Mouse (Mus musculus) neural tube, embryonic 14.5 days (tissue): ENCODE measurements around the gene Olfr1463. TPM values are rescaled to one million over a fixed set of nuclear protein-coding genes. Genes with fewer than 3 reads are reported as not detected.

Source experiments
- ATAC-seq: fragments of 200-750 bp; cut with Nextera tagmentation; 2 replicates; pipeline ENCODE4 v1.8.0; 2017; ENCODE audit warnings: low read depth, mild to moderate bottlenecking, moderate TSS enrichment, moderate library complexity
- H3K27ac ChIP-seq: fragments of 300-500 bp; sonication (generic); 2 replicates; pipeline ENCODE4 v1.5.1; 2014; ENCODE audit warnings: low read depth, mild to moderate bottlenecking, control low read depth, low read length, moderate library complexity, mixed read lengths
- H3K27me3 ChIP-seq: fragments of 300-500 bp; sonication (generic); 2 replicates; pipeline ENCODE4 v1.6.1; 2014; ENCODE audit warnings: low read length; ENCODE audit not compliant: control insufficient read depth, insufficient read depth
- H3K36me3 ChIP-seq: fragments of 300-500 bp; sonication (generic); 2 replicates; pipeline ENCODE4 v1.6.1; 2014; ENCODE audit warnings: low read length, mixed read lengths; ENCODE audit not compliant: control insufficient read depth, insufficient read depth
- H3K4me1 ChIP-seq: fragments of 300-500 bp; sonication (generic); 2 replicates; pipeline ENCODE4 v1.6.1; 2014; ENCODE audit warnings: low read length; ENCODE audit not compliant: control insufficient read depth, insufficient read depth
- H3K4me2 ChIP-seq: fragments of 300-500 bp; sonication (generic); 2 replicates; pipeline ENCODE4 v1.6.1; 2014; ENCODE audit warnings: mild to moderate bottlenecking, low read depth, low read length, control low read depth
- H3K4me3 ChIP-seq: fragments of 300-500 bp; sonication (generic); 2 replicates; pipeline ENCODE4 v1.5.1; 2014; ENCODE audit warnings: low read depth, low read length, control low read depth, mixed read lengths
- H3K9ac ChIP-seq: fragments of 300-500 bp; sonication (generic); replicated peaks from 2 replicates; pipeline ENCODE4 v1.6.1; 2014; ENCODE audit warnings: low read depth, mild to moderate bottlenecking, control low read depth, low read length, mixed read lengths
- H3K9me3 ChIP-seq: fragments of 300-500 bp; sonication (generic); 2 replicates; pipeline ENCODE4 v1.6.1; 2016; ENCODE audit warnings: low read length; ENCODE audit not compliant: control insufficient read depth
- WGBS: fragments of 180-500 bp; shearing (Covaris S2); extraction: QIAGEN DNeasy Blood & Tissue Kit; methylation state at CpG from one replicate; pipeline ENCODE4 v1.1.7; 2014; 5-methylcytosine and 5-hydroxymethylcytosine counted together
- polyA plus RNA-seq: library from polyadenylated mRNA; unstranded; fragments of >200 nt; fragmentation: Nextera tagmentation; extraction: Ambion mirVana; gene quantifications from 2 replicates; pipeline ENCODE4 v1.2.1, GENCODE M21; 2014

Olfr1463 gene
- not detected in 2 replicates for polyA plus RNA-seq

GRCm38 (mm10) chr19:13231028-13231427 is at the start of gene Olfr1463:
Olfr1463 (plus strand) TSS chr19:13231328.
- Histone ChIP-seq H3K36me3 (no peaks in the 10 kb centered on the region), H3K4me3 (no peak within 1 kb of the TSS)

GRCm38 (mm10) chr19:13185434-13185833 is 45.7 kb upstream of the Olfr1463 start, which contains the start of gene Olfr1462:
Olfr1462 (plus strand) TSS chr19:13185734.
- no peaks in the 10 kb centered on the region for H3K27me3 ChIP-seq
- H3K27ac ChIP-seq, result no peak within 1 kb of the TSS
- H3K4me2 ChIP-seq, result no peak within 1 kb of the TSS
- H3K36me3 ChIP-seq, result no peaks in the 10 kb centered on the region
- 0 out of 2 replicates have a peak, but pooled peaks cover 4% of the 10 kb centered on the region for H3K9me3 ChIP-seq
- 85% methylated on average over 1 of the region's 1 CpGs for WGBS
- no peaks in the 10 kb centered on the region for H3K4me1 ChIP-seq
- H3K9ac ChIP-seq, result no peak within 1 kb of the TSS
- no peak for ATAC-seq
- H3K4me3 ChIP-seq, result no peak within 1 kb of the TSS

More at GRCm38 (mm10) chr19:13231028-13231427, at the start of gene Olfr1463:
- Histone ChIP-seq H3K9ac (no peak within 1 kb of the TSS), H3K27ac (no peak within 1 kb of the TSS), H3K4me2 (no peak within 1 kb of the TSS), H3K9me3 (peaks cover 5% of the 10 kb centered on the region; the same call in 1 of the 2 replicates), H3K4me1 (no peaks in the 10 kb centered on the region), H3K27me3 (no peaks in the 10 kb centered on the region)
- no peak for ATAC-seq

- 91% methylated on average over 11 of the region's 11 CpGs for WGBS
- no peak for ATAC-seq
- H3K4me2 ChIP-seq, result no peak overlapping the region
Observed at GRCm38 (mm10) chr19:13221666-13222065, 9.5 kb upstream of the Olfr1463 start.

More at GRCm38 (mm10) chr19:13221666-13222065, 9.5 kb upstream of the Olfr1463 start:
- no peak overlapping the region for H3K4me3 ChIP-seq
- no peaks in the 10 kb centered on the region for H3K4me1 ChIP-seq
- H3K27ac ChIP-seq, result no peak overlapping the region
- no peaks in the 10 kb centered on the region for H3K27me3 ChIP-seq
- no peak overlapping the region for H3K9ac ChIP-seq
- H3K9me3 ChIP-seq, result no peaks in the 10 kb centered on the region; the same call in 1 of the 2 replicates
- no peaks in the 10 kb centered on the region for H3K36me3 ChIP-seq

Other genes with a start within 250 kb of the Olfr1463 start
- not detected in 2 replicates for gene Olfr1451, start 236.3 kb upstream of the Olfr1463 start, polyA plus RNA-seq
- gene Olfr1453, start 203.0 kb upstream of the Olfr1463 start, polyA plus RNA-seq, result not detected in 2 replicates
- gene Olfr1454, start 170.7 kb upstream of the Olfr1463 start, polyA plus RNA-seq, result not detected in 2 replicates
- not detected in 2 replicates for gene Olfr1457, start 133.4 kb upstream of the Olfr1463 start, polyA plus RNA-seq
- gene Olfr1458, start 124.6 kb upstream of the Olfr1463 start, polyA plus RNA-seq, result not detected in 2 replicates
- gene Olfr1459, start 81.8 kb upstream of the Olfr1463 start, polyA plus RNA-seq, result not detected in 2 replicates
- not detected in 2 replicates for gene Olfr1461, start 68.3 kb upstream of the Olfr1463 start, polyA plus RNA-seq
- not detected in 2 replicates for gene Olfr1462, start 45.6 kb upstream of the Olfr1463 start, polyA plus RNA-seq
- not detected in 2 replicates for gene Olfr1465, start 84.2 kb downstream of the Olfr1463 start, polyA plus RNA-seq
- not detected in 2 replicates for gene Olfr1466, start 107.5 kb downstream of the Olfr1463 start, polyA plus RNA-seq
- not detected in 2 replicates for gene Olfr1467, start 130.9 kb downstream of the Olfr1463 start, polyA plus RNA-seq
- gene Olfr1469, start 176.5 kb downstream of the Olfr1463 start, polyA plus RNA-seq, result not detected in 2 replicates
- gene Olfr1471, start 212.1 kb downstream of the Olfr1463 start, polyA plus RNA-seq, result not detected in 2 replicates
- not detected in 2 replicates for gene Olfr1472, start 224.8 kb downstream of the Olfr1463 start, polyA plus RNA-seq
- not detected in 2 replicates for gene Olfr1474, start 238.2 kb downstream of the Olfr1463 start, polyA plus RNA-seq
- not detected in 2 replicates for gene Olfr1475, start 248.9 kb downstream of the Olfr1463 start, polyA plus RNA-seq